Mouse (Mus musculus) lung, adult 18-20 months (tissue): ENCODE measurements around the gene Taar1.

Source experiments
- DNase-seq, 2 experiments: peaks; one replicate each; pipeline ENCODE4 v3.0.0; 2022; ENCODE audit warnings: mixed read lengths in 2 of 2

The Taar1 gene

DNA sequence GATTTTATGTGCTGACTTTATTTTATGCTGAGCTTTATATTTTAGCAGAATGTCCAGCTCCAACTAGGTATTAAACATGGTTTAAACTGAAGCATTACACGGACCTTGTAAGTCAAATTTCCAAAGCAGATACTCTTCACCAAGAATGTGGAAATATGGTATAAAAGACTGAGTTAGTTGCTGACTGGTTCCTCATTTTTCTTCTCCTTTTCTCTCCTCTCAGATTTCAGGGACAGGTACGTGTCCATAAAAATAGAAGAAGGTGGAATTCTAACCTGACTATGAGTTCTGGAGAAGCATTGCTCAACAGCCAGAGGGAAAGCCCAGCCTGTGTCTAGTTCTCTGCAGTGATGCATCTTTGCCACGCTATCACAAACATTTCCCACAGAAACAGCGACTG lies at the start of gene Taar1:
Taar1 (plus strand) TSS at position 301 of the 400 bp plus-strand sequence.
- no peak for DNase-seq

DNA sequence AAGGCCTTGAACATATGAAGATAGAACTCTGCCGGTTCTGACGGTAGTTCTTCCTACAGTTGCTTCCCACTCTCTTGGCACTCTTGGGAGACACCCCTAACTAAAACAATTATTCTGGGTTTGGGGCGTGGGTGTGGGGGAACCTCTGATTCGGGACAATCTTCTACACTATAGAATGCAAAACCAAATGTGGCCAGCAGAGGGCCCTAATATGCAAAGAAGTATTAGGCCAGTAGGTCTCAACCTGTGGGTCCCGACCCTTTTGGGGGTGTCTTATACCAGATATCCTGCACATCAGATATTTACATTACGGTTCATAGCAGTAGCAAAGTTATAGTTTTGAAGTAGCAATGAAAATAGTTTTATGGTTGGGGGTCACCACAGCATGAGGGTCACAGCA lies 39.5 kb upstream of the Taar1 start:
- DNase-seq: peak in 1 of 2 experiments; percentile 23

DNA sequence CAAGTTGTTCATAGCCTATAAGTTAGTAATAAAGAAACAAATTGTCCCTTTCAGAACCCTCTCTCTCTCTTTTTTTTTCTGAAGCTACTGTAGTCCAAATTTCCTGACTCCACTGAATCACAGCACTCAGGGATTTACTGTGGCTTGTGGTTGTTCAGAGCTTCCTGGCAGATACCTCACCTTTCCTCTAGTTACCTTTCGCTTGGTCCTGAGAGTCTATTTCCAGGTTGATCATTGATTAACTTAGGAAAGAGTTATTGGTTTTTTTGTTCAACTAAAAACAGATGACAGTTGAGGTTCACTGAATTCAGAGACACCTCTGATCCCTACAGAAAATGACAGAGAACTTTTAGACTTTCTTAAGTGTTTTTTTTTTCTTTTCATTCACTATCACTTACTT lies 35.2 kb upstream of the Taar1 start:
- DNase-seq: no peak

DNA sequence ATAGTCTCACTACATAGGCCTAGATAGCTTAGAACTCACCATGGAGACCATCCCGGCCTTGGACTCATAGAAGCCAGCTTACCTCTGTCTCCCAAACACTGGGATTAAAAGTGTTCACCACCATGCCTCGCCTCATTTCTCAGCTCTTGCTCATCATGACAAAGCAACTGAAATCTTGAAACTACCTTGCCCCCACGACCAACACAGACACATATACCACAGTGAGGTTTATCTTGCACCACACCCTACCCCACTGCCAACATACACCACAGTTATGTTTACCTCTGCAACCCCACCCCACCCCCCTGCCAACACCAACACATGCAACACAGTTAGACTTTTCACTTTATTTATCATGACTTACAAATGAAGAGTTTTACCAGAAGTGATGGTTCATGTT lies 34.1 kb upstream of the Taar1 start:
- no peak for DNase-seq

DNA sequence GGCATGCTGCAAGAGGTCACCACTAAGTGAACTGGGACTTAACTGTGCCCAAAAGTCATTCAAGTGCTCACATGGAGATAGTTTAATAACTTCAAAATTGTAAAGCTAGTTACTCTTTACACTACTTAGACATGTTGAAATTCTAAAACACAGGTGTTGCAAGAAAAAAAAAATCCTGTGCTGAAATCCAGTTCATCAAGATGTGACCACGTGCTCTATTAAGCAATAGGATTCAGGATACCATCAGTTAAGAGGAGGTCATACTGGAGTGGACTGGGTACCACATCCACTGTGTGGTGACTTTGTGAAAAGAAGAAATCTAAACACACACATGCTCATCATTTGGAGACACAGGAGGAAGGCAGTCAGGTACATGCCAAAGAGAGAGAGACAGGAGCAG lies 27.2 kb upstream of the Taar1 start:
- peak in 1 of 2 experiments; percentile 9 for DNase-seq

DNA sequence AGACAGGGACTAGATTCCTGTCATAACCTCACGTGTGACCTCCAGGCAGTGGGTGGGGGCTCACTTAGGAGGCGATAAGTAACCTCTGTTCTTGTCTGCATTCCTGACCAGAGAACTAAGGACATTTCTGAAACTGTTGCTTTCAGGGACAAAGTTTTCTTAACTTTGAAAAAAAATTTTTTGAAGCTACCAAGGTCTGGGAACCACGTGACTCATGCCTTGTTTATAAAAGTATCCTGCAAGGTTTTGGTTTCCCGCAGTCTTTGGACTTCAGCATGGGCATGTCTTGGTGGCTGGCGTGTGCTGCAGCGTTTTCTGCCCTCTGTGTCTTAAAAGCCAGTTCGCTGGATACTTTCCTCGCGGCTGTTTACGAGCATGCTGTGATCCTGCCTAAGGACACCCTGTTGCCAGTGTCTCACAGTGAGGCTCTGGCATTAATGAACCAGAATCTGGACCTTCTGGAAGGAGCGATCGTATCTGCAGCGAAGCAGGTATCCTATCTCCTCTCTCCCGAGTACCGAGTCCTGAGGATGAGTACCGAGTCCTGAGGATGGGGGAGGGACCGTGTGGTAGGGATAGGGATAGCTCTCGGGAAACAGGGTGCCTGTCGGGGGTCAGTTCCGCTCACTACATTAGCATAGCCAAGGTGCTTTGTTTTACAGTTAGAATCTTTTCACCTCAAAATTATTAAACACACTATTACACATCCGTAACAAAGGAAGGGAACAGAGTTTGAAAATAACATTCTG lies 25.4 kb upstream of the Taar1 start, which contains the start of gene Vnn1:
Vnn1 (plus strand) TSS at position 88 of the 749 bp plus-strand sequence.
- peak in 1 of 2 experiments; percentile 4 for DNase-seq

DNA sequence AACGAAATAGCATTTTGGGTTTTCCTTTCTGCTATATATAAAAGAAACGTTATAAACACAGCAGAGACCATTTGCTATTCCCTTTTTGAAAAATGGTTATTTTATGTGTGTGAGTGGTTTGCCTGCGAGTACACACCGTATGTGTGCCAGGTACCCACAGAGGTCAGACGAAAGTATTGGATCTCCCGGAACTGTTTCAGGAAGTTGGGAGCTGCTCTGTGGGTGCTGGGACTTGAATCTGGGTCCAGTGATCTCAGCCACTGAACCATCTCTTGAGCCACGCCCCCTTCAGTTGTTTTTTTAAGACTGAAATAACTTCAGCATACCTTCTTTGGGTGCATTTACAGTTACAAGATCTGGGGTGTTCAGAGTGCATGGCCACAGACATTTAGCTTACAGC lies 24.8 kb upstream of the Taar1 start:
- DNase-seq: peak in 1 of 2 experiments; percentile 4

DNA sequence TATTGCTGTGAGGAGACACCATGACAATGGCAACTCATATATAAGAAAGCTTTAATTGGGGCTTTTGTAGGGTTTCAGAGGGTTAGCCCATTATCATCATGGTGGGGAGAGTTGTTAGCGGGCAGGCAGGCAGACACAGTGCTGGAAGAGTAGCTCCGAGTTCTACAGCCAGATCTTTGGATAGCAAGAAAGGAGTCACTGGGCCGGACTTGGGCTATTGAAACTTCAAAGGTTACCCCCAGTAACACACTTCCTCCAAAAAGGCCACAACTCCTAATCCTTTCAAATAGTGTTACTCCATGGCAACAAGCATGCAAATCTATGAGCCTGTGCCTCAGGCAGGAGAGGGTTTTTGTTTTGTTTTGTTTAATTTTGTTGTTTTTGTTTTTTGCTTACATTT lies 19.0 kb upstream of the Taar1 start:
- no peak for DNase-seq

DNA sequence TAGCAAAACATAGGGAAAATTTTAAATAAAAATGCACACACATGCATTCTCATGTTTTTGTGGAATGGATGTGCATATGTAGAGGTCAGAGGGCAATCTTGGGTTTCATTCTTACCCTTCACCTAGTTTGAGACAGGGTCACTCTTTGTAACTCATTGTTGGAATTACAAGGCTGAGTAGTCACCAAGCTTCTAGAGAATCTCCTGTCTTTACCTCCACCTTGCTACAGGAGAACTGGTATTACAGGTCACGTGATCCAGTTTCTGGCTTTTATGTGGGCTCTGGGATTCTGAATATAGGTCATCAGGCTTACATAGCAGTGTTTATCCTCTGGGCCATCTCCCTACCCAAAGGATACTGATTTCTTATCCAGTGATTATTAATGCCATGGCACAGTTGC lies 14.5 kb upstream of the Taar1 start:
- no peak for DNase-seq

DNA sequence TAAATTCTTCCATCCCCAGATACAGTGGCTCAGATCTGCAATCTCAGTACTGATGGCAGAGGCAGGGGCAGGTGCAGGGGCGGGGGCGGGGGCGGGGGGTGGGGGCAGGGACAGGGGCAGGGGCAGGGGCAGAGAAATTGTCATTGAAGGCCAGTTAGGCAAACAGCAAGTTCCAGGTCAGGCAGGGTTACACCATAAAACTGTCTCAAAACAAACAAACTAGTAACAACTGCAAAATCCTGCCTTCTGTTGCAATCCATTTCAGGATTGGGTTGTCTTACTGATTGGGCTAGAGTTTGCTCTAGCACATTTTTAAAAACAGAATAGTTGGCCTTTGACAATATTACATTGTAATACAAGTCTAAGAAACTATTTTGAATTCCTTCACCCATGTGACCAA lies 2.3 kb downstream of the Taar1 start:
- no peak for DNase-seq

DNA sequence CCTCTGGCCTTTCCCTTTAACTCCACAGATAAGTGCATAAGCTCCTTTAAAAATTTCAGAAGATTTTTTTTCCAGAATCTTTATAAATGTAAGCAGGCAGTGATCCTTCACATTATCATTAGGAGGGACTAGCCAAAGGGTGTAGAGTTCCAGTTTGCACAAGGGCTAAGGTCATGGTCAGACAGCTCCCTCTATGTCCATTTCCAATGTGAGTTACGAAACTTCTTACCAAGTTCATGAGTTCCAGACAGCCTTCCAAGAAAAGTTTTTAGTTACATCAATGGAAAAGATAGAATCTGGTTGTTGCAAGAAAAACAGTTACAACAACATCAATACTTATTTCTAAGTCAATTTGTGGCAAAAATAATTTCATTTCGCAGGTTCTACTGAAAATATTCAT lies 3.8 kb downstream of the Taar1 start:
- DNase-seq: no peak

DNA sequence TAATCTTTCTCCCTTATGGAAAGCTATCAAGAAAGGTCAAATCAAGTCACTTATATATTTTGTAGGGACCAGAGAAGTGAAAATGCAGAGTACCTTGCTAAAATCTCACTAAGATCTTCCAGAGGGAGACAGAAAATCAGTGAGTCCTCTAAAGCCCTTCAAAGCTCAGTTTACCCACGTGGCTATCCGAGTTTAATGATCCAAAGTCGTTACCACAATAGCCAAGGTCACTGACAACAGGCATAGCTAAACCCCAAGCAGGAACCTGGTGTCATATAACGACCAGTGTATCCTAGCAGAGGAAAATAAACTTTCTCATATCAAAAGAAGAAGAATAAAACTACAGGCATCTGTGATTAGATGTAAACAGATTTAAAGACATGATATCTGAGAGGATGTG lies 17.5 kb downstream of the Taar1 start:
- DNase-seq: no peak

DNA sequence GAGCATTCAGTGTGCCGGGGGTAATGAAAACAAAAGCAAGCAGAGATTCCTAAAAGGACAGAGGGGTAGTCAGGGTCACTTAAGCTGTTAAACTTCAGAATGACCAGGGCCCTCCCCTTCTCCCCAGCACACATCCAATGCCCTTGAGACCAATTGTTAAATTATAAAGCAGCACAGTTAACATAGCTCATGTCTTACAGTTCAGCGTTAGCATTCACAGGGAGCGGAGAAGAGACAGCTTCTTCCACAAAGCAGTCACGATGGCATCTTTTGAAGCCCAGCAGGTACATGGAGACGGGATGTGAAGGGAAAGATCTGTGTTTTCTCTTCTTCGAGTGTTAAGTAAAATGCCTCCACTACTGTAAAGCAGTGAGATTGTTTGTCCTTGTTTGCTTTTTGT lies 18.2 kb downstream of the Taar1 start, which contains the start of gene Taar2:
Taar2 (plus strand) TSS at position 261 of the 400 bp plus-strand sequence.
- DNase-seq: no peak

DNA sequence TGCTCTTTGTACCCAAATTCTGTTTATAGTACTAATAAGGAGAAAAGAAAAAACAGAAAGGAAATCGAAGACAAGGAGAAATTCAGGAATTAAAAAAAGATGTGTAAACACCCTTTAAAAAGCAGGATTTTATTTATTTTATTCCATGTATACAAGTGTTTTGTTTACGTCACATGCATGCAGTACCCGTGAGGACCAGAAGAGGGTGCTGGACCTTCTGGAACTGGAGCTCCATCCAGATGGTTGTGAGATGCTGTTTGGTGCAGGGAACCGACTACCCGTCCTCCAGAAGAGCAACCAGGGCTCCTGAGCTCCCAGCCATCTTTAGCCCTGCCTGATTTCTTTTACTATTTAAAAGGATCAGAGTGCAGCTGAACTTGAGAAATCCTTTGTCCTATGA lies 22.3 kb downstream of the Taar1 start:
- no peak for DNase-seq

DNA sequence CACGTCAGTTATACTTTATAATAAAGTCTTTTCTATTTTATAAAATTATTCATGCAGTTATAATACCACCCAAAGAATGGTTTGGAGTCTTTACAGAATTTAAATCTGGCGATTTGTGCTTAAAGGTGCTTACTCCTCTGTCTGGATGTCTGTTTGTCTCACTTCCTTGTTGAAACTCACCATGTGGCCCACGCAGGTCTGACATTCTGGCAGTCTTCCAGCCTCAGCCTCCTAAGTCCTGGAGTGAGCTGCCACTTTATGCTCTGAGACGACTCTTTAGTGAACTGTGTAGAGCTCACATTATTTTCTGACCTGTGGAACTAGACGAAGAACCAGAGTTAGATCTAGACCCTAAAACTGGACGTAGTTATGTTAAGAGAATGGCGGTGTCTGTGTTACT lies 27.9 kb downstream of the Taar1 start:
- peak in 1 of 2 experiments; percentile 17 for DNase-seq

DNA sequence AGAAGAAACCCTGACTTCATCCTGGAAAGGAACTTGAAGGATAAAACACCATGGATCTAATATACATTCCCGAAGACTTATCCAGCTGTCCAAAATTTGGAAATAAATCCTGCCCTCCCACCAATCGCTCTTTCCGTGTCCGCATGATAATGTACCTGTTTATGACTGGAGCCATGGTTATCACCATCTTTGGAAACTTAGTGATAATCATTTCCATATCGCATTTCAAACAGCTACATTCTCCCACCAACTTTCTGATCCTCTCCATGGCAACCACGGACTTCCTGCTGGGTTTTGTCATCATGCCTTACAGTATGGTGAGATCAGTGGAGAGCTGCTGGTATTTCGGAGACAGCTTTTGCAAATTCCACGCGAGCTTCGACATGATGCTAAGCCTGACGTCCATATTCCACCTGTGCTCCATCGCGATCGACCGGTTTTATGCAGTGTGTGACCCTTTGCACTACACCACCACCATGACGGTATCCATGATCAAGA lies 29.4 kb downstream of the Taar1 start, which contains the start of gene Taar3:
Taar3 (plus strand) TSS at position 51 of the 498 bp plus-strand sequence.
- DNase-seq: no peak

DNA sequence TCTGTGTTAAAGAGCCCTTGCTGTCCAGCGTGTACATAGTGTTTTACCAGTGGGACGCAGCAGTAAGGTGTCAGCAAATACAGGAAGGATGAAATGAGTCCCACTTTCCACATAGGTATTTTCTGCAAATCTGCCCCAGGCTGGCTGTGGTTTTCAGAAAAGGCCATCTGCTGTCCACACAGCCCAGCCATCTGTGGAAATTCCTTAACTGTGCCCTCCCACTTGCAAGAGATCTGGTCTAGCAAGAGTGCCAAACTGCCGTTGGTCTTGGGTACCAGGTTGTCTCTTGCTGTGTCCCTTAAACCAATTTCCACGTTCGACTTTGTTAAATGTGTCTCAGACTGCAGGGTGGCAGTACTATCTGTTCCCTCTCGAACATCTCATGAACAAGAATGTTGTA lies 31.6 kb downstream of the Taar1 start:
- DNase-seq: no peak

DNA sequence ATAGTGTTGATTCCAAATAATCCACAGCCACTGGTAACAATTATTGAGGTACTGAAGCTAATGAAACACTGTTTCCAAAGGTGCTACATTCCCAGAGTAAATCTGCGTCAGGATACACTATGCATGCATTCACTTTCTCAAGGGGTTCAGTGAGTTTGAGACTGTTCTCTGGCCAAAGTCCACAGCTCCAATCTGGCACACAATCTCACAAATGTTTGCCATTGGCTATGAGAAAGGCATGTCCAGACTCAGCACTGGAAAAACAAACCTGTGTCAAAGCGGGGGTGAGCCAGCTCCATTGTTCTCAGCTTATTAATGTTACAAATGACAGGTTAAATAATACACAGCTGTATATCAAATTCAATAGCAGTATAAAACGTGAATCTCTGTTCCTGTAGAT lies 38.9 kb downstream of the Taar1 start:
- peak in 1 of 2 experiments; percentile 27 for DNase-seq

DNA sequence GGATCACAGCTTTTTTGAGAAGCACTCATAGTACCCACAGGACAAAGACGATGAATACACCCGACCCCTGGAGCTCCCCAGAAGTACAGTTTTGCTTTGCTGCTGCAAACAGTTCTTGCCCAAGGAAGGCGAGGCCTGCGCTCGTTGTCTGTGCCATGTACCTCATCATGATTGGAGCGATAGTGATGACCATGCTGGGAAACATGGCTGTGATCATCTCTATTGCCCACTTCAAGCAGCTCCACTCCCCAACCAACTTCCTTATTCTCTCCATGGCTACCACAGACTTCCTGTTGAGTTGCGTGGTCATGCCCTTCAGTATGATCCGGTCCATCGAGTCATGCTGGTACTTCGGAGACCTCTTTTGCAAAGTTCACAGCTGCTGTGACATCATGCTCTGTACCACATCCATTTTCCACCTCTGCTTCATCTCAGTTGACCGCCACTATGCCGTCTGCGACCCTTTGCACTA lies 40.3 kb downstream of the Taar1 start, which contains the start of gene Taar4:
Taar4 (plus strand) TSS at position 51 of the 472 bp plus-strand sequence.
- no peak for DNase-seq

DNA sequence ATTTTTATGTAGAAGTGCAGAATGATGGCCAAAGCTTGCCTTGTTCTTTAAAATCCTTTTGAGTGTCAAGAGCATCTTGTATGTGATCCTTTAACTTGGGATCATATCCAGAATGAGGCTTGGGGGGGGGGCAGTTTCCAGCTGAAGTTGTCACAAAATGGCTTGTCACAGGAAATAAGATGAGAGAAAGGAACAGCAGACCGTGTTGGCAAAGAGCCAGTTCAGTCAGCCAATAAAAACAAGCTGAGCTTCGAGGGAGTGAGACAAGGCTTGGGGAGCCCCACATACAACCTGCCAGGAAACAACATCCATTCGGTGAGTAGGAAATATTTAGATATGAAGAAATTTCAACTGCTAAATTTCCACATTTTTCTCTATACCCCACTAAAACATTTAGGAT lies 43.3 kb downstream of the Taar1 start:
- no peak for DNase-seq

DNA sequence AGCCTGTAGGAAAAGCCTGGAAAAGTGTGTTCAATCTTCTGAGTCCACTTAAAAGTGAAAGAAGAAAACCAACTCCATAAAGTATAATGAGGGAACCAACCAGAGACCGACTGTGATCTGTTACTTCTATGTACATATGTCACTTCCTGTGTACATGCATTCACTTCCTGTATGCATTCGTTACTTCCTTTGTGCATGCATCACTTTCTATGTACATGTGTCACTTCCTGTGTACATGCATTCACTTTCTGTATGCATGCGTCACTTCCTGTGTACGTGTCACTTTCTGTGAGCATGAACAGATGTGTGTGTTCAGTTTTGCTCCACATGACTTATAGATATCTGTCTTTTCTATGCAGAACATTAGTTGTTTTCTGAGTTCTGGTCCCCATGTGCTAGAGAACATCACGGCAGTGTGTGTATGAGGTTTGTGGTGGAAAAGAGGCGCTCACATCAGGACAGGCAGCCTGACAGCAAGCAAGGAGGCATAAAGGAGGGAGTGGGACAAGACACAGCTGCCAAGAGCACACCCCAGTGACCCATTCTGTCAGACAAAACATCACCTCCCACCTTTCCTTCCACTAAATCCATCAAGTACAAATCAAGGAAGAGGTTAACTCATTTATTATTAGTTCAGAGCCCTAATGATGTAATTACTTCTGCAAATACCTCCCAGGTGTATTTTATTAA lies 44.9 kb downstream of the Taar1 start:
- DNase-seq: no peak

DNA sequence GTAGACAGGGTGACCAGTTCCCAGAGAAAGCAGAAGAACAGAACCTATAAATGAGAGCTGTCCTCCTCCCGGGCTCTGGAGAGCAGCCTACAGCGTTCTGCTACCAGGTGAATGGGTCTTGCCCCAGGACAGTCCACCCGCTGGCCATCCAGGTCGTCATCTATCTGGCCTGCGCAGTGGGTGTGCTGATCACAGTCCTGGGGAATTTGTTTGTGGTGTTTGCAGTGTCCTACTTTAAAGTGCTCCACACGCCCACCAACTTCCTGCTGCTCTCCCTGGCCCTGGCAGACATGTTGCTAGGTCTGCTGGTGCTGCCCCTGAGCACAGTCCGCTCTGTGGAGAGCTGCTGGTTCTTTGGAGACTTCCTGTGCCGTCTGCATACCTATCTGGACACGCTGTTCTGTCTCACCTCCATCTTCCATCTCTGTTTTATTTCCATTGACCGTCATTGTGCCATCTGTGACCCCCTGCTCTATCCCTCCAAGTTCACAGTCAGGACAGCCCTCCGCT lies 50.6 kb downstream of the Taar1 start, which contains the start of gene Taar5:
Taar5 (plus strand) TSS at position 51 of the 510 bp plus-strand sequence.
- DNase-seq: no peak
